Mouse (Mus musculus): ENCODE data around the gene Ppef2.
A peak's percentile ranks its signal among the peaks of the same experiment; 100 is the strongest.

The Ppef2 gene

DNA sequence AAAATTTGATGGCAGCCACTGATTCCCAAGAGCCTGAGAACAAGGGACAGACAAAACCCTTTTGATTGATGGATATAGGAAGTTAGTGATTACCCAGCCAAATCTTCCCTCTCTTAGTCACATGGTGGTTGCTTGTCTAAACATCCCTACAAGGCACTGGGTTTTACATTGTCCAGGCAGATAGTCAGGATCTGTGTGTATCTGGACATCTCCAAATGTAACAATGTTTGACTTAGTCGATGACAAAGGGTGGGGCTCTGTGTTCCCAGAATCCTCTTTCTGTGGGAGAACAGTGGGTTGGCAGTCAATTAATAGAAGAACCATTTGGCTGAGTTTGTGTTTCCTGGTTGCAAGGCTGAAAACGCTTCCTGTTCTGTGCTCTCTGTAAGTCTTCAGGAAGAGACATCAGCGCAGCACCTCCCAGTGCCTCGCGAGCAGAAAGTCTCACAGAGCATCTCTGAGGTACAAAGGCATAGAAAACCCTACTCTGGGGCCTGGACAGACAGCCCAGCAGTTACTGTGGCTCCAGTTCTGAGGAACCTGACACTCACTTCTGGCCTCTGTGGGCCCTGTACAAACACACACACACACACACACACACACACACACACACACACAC, 21.0 kb downstream of the Ppef2 start:
- DNase-seq, result peak; percentile 36

DNA sequence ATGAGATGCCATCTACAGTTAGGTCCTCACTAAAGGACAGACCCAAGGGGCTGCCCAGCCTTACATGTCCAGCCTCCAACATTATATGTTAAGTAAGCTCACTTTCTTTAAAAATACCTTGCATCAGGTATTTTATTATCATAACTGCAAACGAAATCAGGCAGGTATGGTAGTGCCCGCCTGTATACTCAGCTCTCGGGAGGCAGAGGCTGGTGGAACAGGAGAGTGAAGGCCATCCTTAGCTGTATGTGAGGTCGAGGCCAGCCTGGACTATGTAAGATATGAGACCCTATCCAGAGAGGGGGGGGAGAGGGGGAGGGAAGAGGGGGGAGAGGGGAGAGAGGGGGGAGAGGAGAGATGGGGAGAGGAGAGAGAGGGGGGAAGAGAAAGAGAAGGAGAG, 22.7 kb downstream of the Ppef2 start:
- no peak for DNase-seq

DNA sequence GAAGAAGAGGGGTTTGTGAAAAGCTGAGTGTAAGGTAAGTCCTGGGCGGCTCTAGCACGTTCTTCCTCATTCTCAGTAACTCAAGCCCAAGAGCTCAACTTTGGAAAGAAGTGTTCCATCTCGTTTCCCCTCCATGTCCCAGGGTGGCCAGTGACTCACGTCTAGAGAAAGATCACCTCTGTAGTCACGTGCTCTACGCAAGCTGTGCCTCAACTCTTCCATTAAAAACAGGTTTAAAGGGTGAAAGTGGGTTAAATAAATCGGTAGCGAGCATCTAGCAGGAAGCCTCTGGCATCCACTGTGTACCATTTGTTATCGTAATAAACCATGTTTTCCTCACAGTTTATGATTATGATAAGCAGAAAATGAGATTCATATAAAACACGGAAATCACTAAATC, 24.2 kb downstream of the Ppef2 start:
- DNase-seq, result no peak

DNA sequence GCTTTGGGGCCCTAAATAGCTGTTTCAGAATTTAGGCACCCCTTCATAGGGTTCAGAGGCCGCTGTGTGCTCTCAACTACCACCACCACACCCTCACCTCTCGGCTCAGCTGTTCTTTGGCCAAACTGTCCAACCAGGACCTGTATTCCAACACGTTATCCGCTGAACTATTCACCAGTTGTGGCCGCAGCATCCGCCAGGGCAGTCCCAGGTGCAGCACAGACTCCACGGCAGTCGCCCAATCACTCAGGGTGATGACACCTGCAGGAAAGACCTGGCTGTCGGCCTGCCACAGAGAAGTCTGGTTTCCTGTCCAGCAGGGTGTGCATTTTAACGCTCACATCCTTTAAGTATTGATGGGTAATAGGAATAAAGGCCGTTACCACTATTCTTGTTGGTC, 25.8 kb downstream of the Ppef2 start:
- DNase-seq, result no peak

DNA sequence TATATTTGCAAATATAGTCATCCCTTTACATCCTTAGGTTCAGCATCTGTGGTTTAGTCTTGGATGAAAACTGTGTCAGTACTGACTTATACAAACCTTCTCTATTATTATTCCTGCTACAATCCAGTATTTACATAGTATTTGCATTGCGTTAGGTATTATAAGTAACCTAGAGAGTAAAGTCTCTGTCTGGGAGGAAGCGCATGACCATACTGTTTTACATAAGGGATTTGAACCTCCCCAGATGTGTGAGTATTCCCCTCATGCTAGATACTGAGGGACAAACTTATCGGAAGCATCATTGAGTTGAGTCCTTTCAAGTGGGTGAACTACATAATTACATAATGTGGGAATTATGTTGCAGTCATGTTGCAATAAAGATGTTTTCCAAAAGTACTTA, 26.6 kb downstream of the Ppef2 start:
- no peak for DNase-seq

DNA sequence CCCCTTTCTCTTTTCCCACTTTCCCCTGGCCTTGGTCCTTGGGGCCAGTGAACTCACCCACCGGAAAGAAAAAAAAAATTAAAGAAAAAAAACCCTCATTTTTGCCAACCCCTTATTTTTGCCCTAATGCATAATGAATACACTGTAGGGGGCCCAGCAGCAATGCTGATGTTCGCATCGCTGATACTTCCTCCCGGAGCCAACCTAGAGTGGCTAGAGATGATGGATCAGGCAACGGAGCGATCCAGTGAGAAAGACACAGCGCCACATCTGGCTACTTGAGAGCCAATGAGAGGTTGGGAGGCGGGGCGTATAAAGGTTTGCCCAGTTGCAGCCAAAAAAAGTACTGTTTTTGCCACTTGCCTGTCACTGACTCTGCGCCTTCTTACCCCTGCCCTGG, 27.3 kb downstream of the Ppef2 start:
- DNase-seq, result peak; percentile 5

DNA sequence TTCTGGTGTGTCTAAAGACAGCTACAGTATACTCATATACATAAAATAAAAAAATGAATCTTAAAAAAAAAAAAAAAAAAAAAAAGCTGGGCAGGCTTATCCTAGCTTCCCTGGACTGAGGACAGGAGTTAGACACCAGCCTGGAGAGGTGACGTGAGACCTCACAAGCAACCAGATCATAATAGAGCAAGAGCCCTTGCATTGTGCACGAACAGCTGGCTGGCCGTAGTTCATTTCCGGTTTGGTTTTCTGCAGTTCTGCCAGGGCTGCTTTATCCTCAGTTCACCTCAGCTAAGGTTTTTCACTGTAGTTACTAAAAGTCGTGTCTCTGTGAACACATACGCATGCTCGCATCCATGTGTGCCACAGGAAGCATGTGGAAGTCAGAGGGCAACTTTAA, 28.3 kb downstream of the Ppef2 start:
- DNase-seq, result peak; percentile 8

DNA sequence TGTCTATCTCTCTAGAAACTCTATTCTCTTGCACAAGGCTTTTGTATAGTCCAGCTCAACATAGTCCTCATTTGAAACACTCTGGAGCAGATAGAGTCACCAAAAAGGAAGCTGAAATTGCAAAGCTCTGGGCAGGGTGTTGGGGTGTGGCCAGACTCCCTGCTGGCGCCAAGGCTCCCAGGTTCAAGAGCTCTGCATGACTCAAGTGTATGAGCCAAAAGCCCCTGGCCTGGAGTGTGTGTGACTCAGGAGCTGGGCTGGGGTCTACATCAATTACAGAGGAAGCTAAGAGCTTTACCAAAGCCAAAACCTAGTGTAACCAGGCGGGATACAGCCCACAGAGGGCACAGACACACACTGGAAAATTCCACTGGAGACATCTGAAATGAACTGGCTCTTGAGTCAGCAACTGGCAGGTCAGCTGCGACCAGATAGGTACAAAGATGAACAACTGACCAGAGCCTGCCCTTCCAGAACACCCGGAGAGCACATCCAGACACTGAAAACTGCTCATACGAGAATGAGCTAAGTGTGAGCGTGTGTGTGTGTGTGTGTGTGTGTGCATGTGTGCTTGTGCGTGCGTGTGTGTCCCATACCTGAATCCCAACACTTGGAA, 35.7 kb downstream of the Ppef2 start:
- DNase-seq, result peak; percentile 8

DNA sequence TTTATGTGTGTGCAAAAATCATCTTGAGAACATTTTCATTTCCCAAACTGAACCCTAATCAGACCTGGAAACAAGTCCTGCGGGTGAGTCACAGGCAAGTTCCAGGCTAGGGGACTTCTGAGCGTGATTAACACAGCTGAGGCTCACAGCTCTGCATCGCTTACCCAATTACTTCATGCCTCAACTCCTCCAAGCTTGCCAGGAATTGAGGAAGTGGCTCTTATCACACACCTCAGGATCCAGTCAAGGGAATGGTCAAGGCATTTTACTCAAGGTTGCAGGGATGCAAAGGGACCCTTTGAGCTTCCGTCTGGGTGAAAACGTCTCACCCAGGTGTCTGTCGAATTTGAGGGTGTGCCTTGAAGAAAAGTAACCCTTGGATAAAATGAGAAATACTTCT, 36.3 kb downstream of the Ppef2 start:
- peak; percentile 9 for DNase-seq

DNA sequence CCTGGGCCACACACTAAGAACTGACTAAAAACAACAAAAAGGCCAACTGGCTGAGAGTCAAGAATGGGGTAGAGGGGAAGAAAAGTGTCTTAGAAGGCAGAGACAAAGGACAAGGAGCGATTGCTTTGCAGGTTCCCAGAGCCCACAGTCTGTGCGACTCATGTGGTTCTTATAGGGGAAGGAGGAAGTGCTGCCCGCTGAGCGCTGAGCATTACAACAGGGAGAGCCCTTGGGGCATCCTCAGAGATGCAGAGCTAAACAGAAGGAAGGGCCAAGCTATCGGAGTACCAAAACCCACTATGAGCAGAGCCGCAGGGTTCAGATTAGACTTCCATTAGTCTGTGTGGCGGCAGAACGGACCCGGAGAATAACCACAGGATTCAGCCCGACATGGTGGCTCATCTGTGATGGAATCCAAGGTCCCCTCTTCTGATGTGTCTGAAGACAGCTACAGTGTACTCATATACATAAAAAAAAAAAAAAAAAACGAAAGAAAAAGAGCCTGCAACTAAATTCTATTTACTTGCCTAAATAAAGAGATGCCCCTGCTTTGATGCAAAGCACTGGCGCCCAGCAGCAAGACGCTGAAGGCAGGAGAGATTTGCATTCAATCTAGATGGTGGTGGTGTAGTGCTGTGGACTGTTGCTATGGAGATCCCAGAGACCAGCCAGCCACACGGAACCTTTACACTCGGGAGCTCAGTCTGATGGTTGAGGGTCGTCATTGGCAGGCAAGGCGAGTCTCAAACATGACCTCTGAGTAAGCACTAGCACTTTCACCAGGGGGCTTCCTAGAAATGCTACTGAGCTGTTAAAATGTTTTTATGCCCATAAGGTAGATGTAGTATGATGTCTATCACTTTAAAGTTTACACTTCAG, 36.9 kb downstream of the Ppef2 start:
- no peak for DNase-seq

DNA sequence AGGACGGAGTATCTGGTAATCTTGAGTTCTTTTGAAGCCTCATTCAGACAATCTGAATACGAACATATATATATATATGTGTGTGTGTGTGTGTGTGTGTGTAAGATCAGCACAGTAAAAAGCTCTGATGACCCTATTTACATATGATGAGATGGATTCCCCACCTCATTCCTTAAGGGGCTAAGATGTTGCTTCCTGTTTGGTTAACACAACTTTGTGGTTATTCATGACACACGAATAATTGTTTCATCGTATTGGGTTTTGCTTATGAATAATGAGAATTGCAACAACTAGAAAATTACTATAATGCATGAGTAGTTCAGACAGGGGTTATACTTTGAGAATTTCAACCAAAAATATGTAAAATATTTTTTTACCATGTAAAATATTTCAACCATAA, 40.8 kb downstream of the Ppef2 start, which contains the start of gene U90926:
Gene U90926 (minus strand): TSS at position 101 of the 400 bp plus-strand sequence.
- DNase-seq, result no peak

DNA sequence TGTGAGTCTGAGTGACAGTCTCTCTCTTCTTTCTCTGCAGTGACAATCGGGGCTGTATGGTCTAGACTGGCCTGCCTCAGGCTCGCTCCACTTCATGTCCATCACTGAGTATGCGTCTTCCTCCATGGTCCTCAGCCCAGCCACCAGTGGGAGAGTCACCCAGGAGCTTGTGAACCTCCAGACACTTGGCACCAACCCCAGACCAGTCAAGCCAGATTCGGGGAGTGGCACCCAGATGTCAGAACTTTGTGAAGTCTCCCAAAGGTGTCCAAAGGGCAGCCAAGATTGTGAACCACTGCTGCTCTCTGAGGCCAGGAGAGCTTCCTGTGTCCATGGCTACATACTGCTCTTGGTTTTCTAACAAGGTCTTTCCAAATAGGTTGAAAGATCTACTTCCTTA, 43.8 kb downstream of the Ppef2 start:
- no peak for DNase-seq

DNA sequence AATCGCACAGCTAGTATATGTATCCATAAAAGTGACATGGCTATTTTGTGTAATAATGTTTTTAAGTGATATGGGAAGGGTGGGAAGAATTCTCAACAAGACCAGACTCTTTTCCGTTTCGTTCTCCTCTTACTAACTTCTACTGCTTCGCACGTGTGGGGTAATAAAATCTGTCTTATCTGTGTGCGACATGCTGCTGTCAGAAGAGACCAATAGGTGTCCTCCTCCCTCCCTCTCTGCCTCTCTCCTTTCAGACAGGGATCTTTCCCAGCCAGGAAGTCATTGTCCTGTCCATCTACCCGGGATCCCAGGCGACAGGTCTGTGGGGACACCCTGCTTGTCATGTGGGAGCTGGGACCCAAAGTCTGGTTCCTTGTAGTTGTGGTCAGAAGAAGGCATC, 45.9 kb downstream of the Ppef2 start:
- DNase-seq, result no peak

DNA sequence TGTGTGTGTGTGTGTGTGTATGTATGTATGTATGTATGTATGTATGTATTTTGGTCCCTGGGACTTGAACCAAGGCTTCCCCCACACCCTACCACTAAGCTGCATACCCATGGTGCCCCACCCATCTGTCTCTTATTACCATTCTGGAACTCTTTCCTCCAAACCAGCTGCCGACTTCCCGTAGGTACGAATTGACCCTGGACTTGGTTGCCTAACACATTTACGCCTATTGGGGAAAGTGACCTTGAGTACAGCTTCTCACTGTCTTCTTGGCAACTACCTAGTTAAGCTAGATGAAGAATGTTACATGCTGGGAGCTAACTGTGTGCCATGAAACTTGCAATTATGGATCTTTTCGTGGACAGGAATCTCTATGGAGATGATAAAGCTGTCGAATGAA, 50.0 kb downstream of the Ppef2 start:
- DNase-seq, result no peak

DNA sequence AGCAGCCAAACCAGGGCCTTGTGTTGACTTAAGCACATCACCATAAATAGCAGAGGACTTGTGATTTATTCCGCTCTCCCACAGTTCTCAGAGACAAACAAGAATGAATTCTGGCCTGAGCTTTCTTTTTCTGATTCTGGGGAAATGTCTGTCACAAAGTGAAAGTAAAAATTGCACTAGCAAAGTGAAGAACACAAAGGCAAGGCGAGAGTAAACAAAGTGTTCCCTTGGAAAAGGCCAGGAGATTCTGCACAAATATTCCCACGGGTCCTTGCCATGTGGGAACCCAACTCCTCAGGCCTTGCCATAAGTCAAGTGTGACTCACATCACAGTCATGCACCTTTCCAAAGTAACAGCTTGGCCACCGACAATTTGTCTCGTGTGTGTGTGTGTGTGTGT, 50.4 kb downstream of the Ppef2 start:
- peak; percentile 45 for DNase-seq

DNA sequence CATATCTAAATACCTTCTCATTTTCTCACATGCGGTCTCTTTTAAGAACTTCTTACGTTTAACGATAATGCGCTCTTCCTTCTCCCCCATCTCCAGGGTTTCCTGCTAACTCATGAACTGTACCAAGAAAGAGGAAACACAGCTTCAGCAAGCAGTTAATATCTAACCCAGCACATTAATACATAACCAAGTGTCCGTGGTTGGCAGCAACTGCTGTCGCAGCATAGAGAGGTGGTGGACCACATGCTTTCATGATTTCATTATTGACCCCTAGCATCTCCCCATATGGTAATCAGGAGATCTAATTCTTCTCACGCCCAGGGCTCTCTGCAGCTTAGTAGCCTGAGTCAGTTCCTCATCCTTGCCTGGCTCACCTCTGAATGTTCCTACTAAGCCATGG, 50.9 kb downstream of the Ppef2 start:
- DNase-seq, result no peak

DNA sequence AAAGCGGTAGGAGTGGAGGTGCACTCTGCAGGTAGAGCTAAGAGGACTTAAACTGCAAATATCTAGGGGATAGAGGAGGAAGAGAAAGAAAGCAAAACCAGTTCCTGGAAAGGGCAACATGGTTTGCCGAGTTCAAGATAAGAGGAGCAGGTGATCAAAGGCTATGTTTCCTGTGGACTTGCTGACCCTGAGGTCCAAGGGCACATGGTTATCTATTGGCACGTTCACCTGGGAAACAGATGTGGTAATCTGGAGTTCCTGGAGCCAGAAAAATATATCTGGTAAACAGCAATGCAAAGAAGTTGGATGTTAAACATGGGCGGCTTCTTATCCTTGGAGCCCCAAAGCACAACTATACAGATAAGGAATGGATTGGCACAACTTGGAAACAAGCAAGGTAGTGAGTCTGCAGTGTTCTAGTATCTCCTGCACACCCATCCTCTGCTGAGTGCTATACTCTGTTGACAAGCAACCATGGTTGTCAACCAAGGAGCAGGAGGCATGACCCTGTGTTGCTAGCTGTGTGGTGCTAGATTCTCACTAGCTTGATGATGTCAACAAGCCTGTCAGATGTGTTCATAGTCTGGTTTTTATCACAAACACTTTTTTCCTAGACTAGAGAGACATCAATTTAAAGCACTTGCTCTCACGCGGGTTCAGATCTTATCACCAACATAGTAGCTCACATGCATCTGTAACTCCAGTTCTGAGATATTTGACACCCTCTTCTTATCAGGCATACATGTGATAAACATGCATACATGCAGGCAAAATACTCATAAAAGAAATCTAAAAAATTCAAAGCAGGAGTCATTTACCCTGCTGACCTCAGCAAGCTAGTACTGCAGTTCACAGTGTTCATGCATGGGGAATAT, 51.7 kb downstream of the Ppef2 start:
- no peak for DNase-seq

DNA sequence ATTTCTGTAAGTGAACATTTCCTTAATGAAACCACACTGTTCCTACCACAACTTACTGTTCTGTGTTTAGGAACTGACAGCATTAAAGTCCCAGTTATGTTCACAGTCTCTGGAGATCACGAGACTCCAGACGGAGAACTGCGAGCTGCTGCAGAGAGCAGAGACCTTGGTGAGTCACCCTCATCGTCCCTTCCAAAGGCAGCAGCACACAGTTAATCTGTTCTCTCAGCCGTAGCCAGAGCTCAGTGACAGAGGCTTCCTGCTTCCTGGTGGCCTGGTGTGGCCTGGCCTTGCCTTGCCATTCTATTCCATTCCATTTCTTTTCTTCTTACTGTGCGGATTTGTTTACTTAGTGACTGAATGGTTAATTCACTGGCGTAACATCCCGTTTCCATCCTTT, 57.8 kb downstream of the Ppef2 start:
- DNase-seq, result peak; percentile 6

DNA sequence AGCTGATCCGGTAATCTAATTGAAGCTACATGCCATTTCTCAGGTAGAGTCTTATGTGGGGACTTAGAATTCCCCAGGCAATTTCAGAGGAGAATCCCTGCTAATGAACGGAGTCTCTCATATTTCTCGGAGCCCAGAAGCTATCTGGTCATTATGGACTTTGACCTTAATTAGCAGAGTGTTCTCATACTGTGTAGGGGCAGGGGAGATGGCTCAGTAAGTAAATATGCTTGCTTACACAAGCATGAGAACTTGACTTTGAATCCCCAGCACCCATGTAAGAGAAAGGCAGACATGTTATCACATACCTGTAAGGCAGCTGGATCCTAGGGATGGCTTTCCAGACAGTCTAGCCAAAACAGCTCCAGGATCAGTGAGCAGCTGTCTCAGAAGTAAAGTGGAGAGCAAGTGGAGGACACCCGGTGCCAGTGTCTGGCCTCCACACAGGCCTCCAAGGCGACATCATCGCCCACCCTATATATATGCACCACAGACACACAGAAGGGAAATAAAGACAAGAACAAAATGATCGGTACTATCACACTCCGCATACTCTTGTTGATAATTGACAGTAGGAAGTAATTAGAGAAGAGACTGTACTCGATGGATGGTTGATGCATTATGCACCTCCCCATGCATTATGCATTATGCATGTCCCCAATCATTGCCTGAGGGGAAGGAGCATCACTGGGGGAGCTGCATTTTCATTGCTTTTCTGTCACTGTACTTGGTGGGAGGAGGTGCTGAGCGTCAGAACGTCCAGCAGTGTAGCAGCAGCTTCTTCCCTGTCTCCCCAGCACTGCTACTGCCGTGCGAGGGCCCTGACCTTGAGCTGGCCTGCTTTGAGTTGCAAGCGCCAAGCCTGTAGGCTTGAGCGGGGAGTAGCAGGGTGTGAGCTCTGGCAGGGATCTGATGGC, 58.9 kb downstream of the Ppef2 start:
- DNase-seq, result peak; percentile 32

DNA sequence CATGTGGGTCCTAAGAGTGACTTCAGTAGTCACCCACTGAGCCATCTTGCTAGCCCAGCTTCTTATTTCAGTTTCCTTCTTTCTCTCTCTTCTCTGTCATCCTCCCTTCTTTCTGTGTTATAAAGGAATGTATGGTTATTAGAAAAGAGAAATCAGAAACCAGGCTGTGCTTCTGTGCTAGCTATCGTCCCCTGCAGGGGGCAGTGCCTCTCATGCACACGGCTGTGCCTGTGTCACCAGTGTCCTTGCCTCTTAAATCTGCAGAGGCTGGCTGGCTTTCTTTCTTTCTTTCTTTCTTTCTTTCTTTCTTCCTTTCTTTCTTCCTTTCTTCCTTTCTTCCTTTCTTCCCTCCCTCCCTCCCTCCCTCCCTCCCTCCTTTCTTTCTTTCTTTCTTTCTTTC, 60.4 kb downstream of the Ppef2 start:
- DNase-seq, result peak; percentile 57

DNA sequence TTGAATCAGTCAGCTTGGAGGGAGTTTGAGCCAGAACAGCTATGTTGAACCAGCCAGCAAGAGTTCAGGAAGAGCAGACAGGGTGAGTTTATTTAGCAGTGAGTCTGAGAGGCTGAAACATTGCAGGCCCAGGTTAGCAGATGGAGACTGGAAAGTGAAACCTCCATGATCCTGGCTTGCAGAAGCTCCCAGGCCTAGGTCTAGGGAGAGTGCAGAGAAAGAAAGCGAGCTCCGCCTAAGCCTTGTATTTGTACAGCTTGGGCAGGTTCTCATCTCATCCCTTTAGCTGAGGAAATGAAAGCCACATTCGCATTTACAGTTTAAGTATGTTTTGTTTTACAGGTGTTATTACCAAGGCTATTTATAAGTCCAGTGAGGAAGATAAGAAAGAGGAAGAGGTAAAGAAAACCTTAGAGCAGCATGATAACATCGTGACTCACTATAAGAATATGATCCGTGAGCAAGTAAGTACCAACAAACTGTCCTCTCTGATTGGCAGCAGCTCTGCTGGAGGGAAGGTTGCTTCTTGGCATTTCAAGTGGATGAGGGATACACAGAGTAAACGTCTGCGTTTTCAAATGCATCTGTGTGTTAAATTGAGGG, 67.1 kb downstream of the Ppef2 start:
- DNase-seq, result no peak

Data from lung, postnatal 10 days (tissue).